Mouse (Mus musculus) MEL (cell line): ENCODE data around the gene Cir1.

Experiments
- BHLHE40 ChIP-seq: IDR thresholded peaks from 2 replicates; pipeline ENCODE4 v1.6.1; 2012; ENCODE audit warnings: low read depth, mild to moderate bottlenecking, inconsistent platforms, low read length, improper control_type of control experiment, borderline replicate concordance
- CTCF ChIP-seq, 3 experiments: IDR thresholded peaks in 2 of 3; conservative IDR thresholded peaks in 1 of 3; 2 replicates each; pipeline ENCODE4 v1.5.1; 2011 to 2012; ENCODE audit warnings: low read length in 3 of 3, low read depth in 2 of 3, mild to moderate bottlenecking in 2 of 3, improper control_type of control experiment in 1 of 3, inconsistent platforms in 1 of 3, mixed read lengths in 1 of 3, moderate library complexity in 1 of 3; ENCODE audit not compliant: control insufficient read depth in 1 of 3, insufficient read depth in 1 of 3, poor library complexity in 1 of 3, severe bottlenecking in 1 of 3
- EP300 ChIP-seq, 2 experiments: IDR thresholded peaks; 2 replicates each; pipeline ENCODE4 v1.6.1; 2011; ENCODE audit warnings: improper control_type of control experiment in 2 of 2, low read length in 2 of 2, low read depth in 1 of 2, mild to moderate bottlenecking in 1 of 2
- ETS1 ChIP-seq: IDR thresholded peaks from 2 replicates; pipeline ENCODE4 v1.6.1; 2012; ENCODE audit warnings: low read depth, mild to moderate bottlenecking, inconsistent platforms, low read length, improper control_type of control experiment, moderate library complexity
- KAT2A ChIP-seq: conservative IDR thresholded peaks from 2 replicates; pipeline ENCODE4 v1.6.1; 2012; ENCODE audit warnings: low read depth, low read length, improper control_type of control experiment, inconsistent platforms
- MAX ChIP-seq: IDR thresholded peaks from 2 replicates; pipeline ENCODE4 v1.6.1; 2011; ENCODE audit warnings: low read length, improper control_type of control experiment
- MYB ChIP-seq: IDR thresholded peaks from 2 replicates; pipeline ENCODE4 v1.6.1; 2011; ENCODE audit warnings: mild to moderate bottlenecking, low read depth, low read length, improper control_type of control experiment
- POLR2AphosphoS2 ChIP-seq: IDR thresholded peaks from 2 replicates; pipeline ENCODE4 v1.6.1; 2011; ENCODE audit warnings: low read length, improper control_type of control experiment
- UBTF ChIP-seq: IDR thresholded peaks from 2 replicates; pipeline ENCODE4 v1.6.1; 2012; ENCODE audit warnings: low read depth, mild to moderate bottlenecking, inconsistent platforms, low read length, improper control_type of control experiment, moderate library complexity, borderline replicate concordance; ENCODE audit not compliant: insufficient read depth
- USF2 ChIP-seq, 2 experiments: IDR thresholded peaks; 2 replicates each; pipeline ENCODE4 v1.6.1; 2011 to 2012; ENCODE audit warnings: improper control_type of control experiment in 2 of 2, low read length in 2 of 2, borderline replicate concordance in 1 of 2, inconsistent platforms in 1 of 2, low read depth in 1 of 2, mild to moderate bottlenecking in 1 of 2; ENCODE audit not compliant: insufficient read depth in 1 of 2

DNA sequence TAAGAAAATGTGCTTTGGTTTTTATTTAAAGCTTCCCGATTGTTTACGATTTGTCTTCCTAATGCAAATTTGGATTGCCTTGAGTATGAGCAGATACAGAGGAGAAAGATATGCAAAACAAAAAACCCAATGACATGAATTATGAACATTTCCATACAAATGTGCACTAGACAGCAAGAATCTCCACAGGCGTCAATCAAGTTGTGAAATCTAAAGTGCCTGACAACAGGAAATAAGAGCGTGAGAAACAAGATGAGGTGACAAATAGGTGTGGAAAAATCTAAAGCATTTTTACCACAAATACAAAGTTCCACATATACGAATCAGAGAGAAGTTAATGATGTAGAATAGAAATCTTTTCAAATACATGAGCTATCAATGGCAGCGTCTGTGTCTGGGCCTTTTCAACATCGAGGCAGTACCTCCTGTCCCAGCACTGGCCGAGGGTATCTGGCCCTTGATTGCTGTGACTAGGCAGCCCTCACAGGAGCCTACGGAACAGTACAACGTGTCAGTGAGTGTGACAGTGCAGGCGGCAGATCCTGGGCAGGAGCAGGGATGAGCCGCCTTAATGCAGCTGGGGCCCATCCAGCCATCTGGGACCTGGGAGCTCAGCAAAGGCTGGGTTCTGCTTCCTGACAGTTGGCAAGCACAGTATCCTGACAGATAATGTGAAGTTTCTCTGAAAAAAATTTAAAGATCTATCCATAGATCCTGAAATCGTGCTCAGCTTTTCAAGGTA lies 34.0 kb upstream of the Cir1 start:
- TF ChIP-seq UBTF (no peak), CTCF (IDR thresholded peaks at IDR 0.05 in 2 of 3, conservative IDR thresholded peaks at IDR 0.05 in 1 of 3; ENCODE audit: control insufficient read depth in 1 of 3, insufficient read depth in 1 of 3, low read depth in 2 of 3, low read length in 3 of 3, poor library complexity in 1 of 3, severe bottlenecking in 1 of 3) (no peak), EP300 (IDR thresholded peaks at IDR 0.05; ENCODE audit: low read depth in 1 of 2, low read length in 2 of 2) (no peak), KAT2A (no peak), POLR2AphosphoS2 (no peak), ETS1 (no peak), USF2 (IDR thresholded peaks at IDR 0.05; ENCODE audit: borderline replicate concordance in 1 of 2, insufficient read depth in 1 of 2, low read depth in 1 of 2, low read length in 2 of 2) (no peak), MAX (no peak), BHLHE40 (no peak), MYB (no peak)
